Mouse (Mus musculus): ENCODE measurements around the gene Hist1h4a. TPM values are rescaled to one million over a fixed set of nuclear protein-coding genes. Genes with fewer than 3 reads are reported as not detected.

Hist1h4a gene
- total and polyA plus RNA-seq, 3 experiments: 9.8 to 3,025 TPM; not detected in 1

GRCm38 (mm10) chr13:23737091-23737490, 23.9 kb downstream of the Hist1h4a start:
- Histone ChIP-seq H3K9ac (ENCODE audit: control insufficient read depth, low read depth, low read length, poor library complexity, severe bottlenecking) (no peak overlapping the region), H3K4me3 (ENCODE audit: control insufficient read depth in 1 of 2, insufficient read depth in 1 of 2, low read depth in 2 of 2, low read length in 2 of 2) (no peak overlapping the region), H3K36me3 (ENCODE audit: control insufficient read depth in 1 of 2, insufficient read depth in 2 of 2, low read length in 2 of 2) (peaks cover 0 to 14% of the 10 kb centered on the region in 2 experiments; a peak in 2 of 4 replicates), H3K9me3 (replicated peaks; ENCODE audit: insufficient read depth, low read length) (no peaks in the 10 kb centered on the region), H3K79me2 (ENCODE audit: control insufficient read depth, insufficient read depth, low read length, poor library complexity) (no peaks in the 10 kb centered on the region; the same call in 1 of the 2 replicates), H3K4me1 (ENCODE audit: control insufficient read depth in 1 of 2, insufficient read depth in 2 of 2, low read length in 2 of 2) (0 out of 4 replicates have a peak, but pooled peaks cover 3 to 4% of the 10 kb centered on the region in 2 experiments), H3K27me3 (ENCODE audit: control insufficient read depth in 1 of 2, insufficient read depth in 2 of 2, low read length in 2 of 2) (no peaks in the 10 kb centered on the region), H3K27ac (ENCODE audit: control insufficient read depth, low read depth, low read length) (no peak overlapping the region)
- DNase-seq (ENCODE audit: low read depth, low spot score): no peak
- TF ChIP-seq NELFE (IDR thresholded peaks at IDR 0.05; ENCODE audit: low read depth, low read length): no peak
- TF ChIP-seq POLR2A (IDR thresholded peaks at IDR 0.05; ENCODE audit: control insufficient read depth in 1 of 2, insufficient read depth in 1 of 2, low read depth in 1 of 2, low read length in 2 of 2, poor library complexity in 1 of 2): no peak
- no peak for TF ChIP-seq HCFC1 (IDR thresholded peaks at IDR 0.05; ENCODE audit: low read depth, low read length)
- no peak for TF ChIP-seq SMC3 (IDR thresholded peaks at IDR 0.05; ENCODE audit: low read depth, low read length)
- TF ChIP-seq ZKSCAN1 (IDR thresholded peaks at IDR 0.05; ENCODE audit: low read depth, low read length): no peak
- no peak for TF ChIP-seq MAZ (IDR thresholded peaks at IDR 0.05; ENCODE audit: low read depth, low read length)
- no peak for TF ChIP-seq ETS1 (IDR thresholded peaks at IDR 0.05; ENCODE audit: low read depth, low read length)
- no peak for TF ChIP-seq MYB (IDR thresholded peaks at IDR 0.05; ENCODE audit: low read depth, low read length)
- no peak for TF ChIP-seq RAD21 (IDR thresholded peaks at IDR 0.05; ENCODE audit: low read depth, low read length)
- no peak for TF ChIP-seq MEF2A (IDR thresholded peaks at IDR 0.05; ENCODE audit: extremely low read depth, insufficient replicate concordance, low read depth, low read length, poor library complexity, severe bottlenecking)

GRCm38 (mm10) chr13:23732156-23732804, 28.8 kb downstream of the Hist1h4a start:
- peak; percentile 84 for DNase-seq (ENCODE audit: low read depth, low spot score)
- no peaks in the 10 kb centered on the region for H3K79me2 ChIP-seq (ENCODE audit: control insufficient read depth, insufficient read depth, low read length, poor library complexity)
- no peak overlapping the region for H3K4me3 ChIP-seq (ENCODE audit: control insufficient read depth in 1 of 2, insufficient read depth in 1 of 2, low read depth in 2 of 2, low read length in 2 of 2)
- 0 out of 4 replicates have a peak, but pooled peaks cover 0 to 3% of the 10 kb centered on the region in 2 experiments for H3K4me1 ChIP-seq (ENCODE audit: control insufficient read depth in 1 of 2, insufficient read depth in 2 of 2, low read length in 2 of 2)
- H3K9me3 ChIP-seq (replicated peaks; ENCODE audit: insufficient read depth, low read length): no peaks in the 10 kb centered on the region
- H3K27ac ChIP-seq (ENCODE audit: control insufficient read depth, low read depth, low read length): no peak overlapping the region
- H3K27me3 ChIP-seq (ENCODE audit: control insufficient read depth in 1 of 2, insufficient read depth in 2 of 2, low read length in 2 of 2): no peaks in the 10 kb centered on the region
- no peak overlapping the region for H3K9ac ChIP-seq (ENCODE audit: control insufficient read depth, low read depth, low read length, poor library complexity, severe bottlenecking)
- peaks cover 0 to 2% of the 10 kb centered on the region in 2 experiments; a peak in 2 of 4 replicates for H3K36me3 ChIP-seq (ENCODE audit: control insufficient read depth in 1 of 2, insufficient read depth in 2 of 2, low read length in 2 of 2)
- no peak for TF ChIP-seq UBTF (IDR thresholded peaks at IDR 0.05; ENCODE audit: borderline replicate concordance, insufficient read depth, low read depth, low read length)
- no peak for TF ChIP-seq TCF12 (IDR thresholded peaks at IDR 0.05; ENCODE audit: low read depth, low read length)
- no peak for TF ChIP-seq USF2 (IDR thresholded peaks at IDR 0.05; ENCODE audit: borderline replicate concordance in 1 of 2, insufficient read depth in 1 of 2, low read depth in 1 of 2, low read length in 2 of 2)
- TF ChIP-seq KAT2A (conservative IDR thresholded peaks at IDR 0.05; ENCODE audit: low read depth, low read length): no peak
- TF ChIP-seq BHLHE40 (IDR thresholded peaks at IDR 0.05; ENCODE audit: borderline replicate concordance, low read depth, low read length): peak; percentile 86
- no peak for TF ChIP-seq GABPA (IDR thresholded peaks at IDR 0.05; ENCODE audit: low read depth, low read length)
- TF ChIP-seq TAL1 (IDR thresholded peaks at IDR 0.05; ENCODE audit: low read length): no peak
- no peak for TF ChIP-seq ZMIZ1 (IDR thresholded peaks at IDR 0.05; ENCODE audit: low read depth, low read length)
- TF ChIP-seq MYB (IDR thresholded peaks at IDR 0.05; ENCODE audit: low read depth, low read length): no peak
- TF ChIP-seq JUND (IDR thresholded peaks at IDR 0.05; ENCODE audit: low read depth, low read length): no peak
- TF ChIP-seq CHD1 (IDR thresholded peaks at IDR 0.05; ENCODE audit: low read depth, low read length): no peak
- peak; percentile 77 for TF ChIP-seq GATA1 (IDR thresholded peaks at IDR 0.05; ENCODE audit: low read depth, low read length)
- TF ChIP-seq CHD2 (IDR thresholded peaks at IDR 0.05; ENCODE audit: low read length): no peak
- TF ChIP-seq POLR2AphosphoS5 (IDR thresholded peaks at IDR 0.05; ENCODE audit: borderline replicate concordance, low read depth, low read length): no peak
- no peak for TF ChIP-seq ELF1 (IDR thresholded peaks at IDR 0.05; ENCODE audit: low read depth, low read length)
- TF ChIP-seq E2F4 (IDR thresholded peaks at IDR 0.05; ENCODE audit: borderline replicate concordance, low read depth, low read length): no peak
- peak; percentile 64 for TF ChIP-seq USF1 (IDR thresholded peaks at IDR 0.05; ENCODE audit: low read depth, low read length)
- TF ChIP-seq MEF2A (IDR thresholded peaks at IDR 0.05; ENCODE audit: extremely low read depth, insufficient replicate concordance, low read depth, low read length, poor library complexity, severe bottlenecking): no peak
- TF ChIP-seq EP300 (IDR thresholded peaks at IDR 0.05; ENCODE audit: low read depth in 1 of 2, low read length in 2 of 2): no peak
- TF ChIP-seq NELFE (IDR thresholded peaks at IDR 0.05; ENCODE audit: low read depth, low read length): no peak
- no peak for TF ChIP-seq POLR2A (IDR thresholded peaks at IDR 0.05; ENCODE audit: control insufficient read depth in 1 of 2, insufficient read depth in 1 of 2, low read depth in 1 of 2, low read length in 2 of 2, poor library complexity in 1 of 2)
- TF ChIP-seq MAX (IDR thresholded peaks at IDR 0.05; ENCODE audit: low read length): peak; percentile 94
- TF ChIP-seq POLR2AphosphoS2 (IDR thresholded peaks at IDR 0.05; ENCODE audit: low read length): no peak

Data from MEL (cell line).